Mouse (Mus musculus) cerebral cortex, adult 2 months (tissue): Measurements from ENCODE around the gene Ttll7.

Source experiments
- WGBS: fragments of 180-500 bp; shearing (Covaris S2); methylation state at CpG from one replicate; pipeline ENCODE4 v1.1.7; 2018; 5-methylcytosine and 5-hydroxymethylcytosine counted together

Ttll7 gene

GRCm38 (mm10) chr3:146994670-146995415, 142.7 kb downstream of the Ttll7 start:
- 46% methylated on average over 15 of the region's 15 CpGs for WGBS

GRCm38 (mm10) chr3:146999148-146999547, 147.0 kb downstream of the Ttll7 start:
- 92% methylated on average over 2 of the region's 2 CpGs for WGBS

- 79% methylated on average over 3 of the region's 3 CpGs for WGBS
These were observed 148.8 kb downstream of the Ttll7 start for GRCm38 (mm10) chr3:147000963-147001362.

- 65% methylated on average over 3 of the region's 3 CpGs for WGBS
These were observed 149.4 kb downstream of the Ttll7 start for GRCm38 (mm10) chr3:147001557-147001956.

- 93% methylated on average over 6 of the region's 6 CpGs for WGBS
These were observed 164.3 kb downstream of the Ttll7 start for GRCm38 (mm10) chr3:147016506-147016905.

- 55% methylated on average over 5 of the region's 5 CpGs for WGBS
These were observed 167.3 kb downstream of the Ttll7 start for GRCm38 (mm10) chr3:147019506-147019905.

- WGBS = 45% methylated on average over 5 of the region's 5 CpGs
These were observed 174.1 kb downstream of the Ttll7 start for GRCm38 (mm10) chr3:147026248-147026647.

- 91% methylated on average over 7 of the region's 7 CpGs for WGBS
These were observed 176.2 kb downstream of the Ttll7 start for GRCm38 (mm10) chr3:147028382-147028781.

GRCm38 (mm10) chr3:147029718-147030117, 177.6 kb downstream of the Ttll7 start:
- 86% methylated on average over 11 of the region's 11 CpGs for WGBS

- 71% methylated on average over 11 of the region's 11 CpGs for WGBS
These were observed 178.2 kb downstream of the Ttll7 start for GRCm38 (mm10) chr3:147030266-147030880.
